Mouse (Mus musculus) thymus, postnatal 25 days (tissue): ENCODE data around the gene Thsd4.

Source experiments
- DNase-seq: peaks from one replicate; pipeline ENCODE4 v3.0.0; 2022

The Thsd4 gene

GRCm38 (mm10) chr9:60129235-60129991 lies 392.4 kb downstream of the Thsd4 start:
- no peak for DNase-seq

GRCm38 (mm10) chr9:60126961-60127360 lies 394.9 kb downstream of the Thsd4 start:
- DNase-seq, result no peak

- no peak for DNase-seq
Measured at GRCm38 (mm10) chr9:60124102-60124501, 397.7 kb downstream of the Thsd4 start.

- no peak for DNase-seq
Measured at GRCm38 (mm10) chr9:60123066-60123465, 398.8 kb downstream of the Thsd4 start.

GRCm38 (mm10) chr9:60119846-60120245 lies 402.0 kb downstream of the Thsd4 start:
- DNase-seq, result no peak

GRCm38 (mm10) chr9:60117831-60118230 lies 404.0 kb downstream of the Thsd4 start:
- DNase-seq, result no peak

- no peak for DNase-seq
Measured at GRCm38 (mm10) chr9:60115711-60116247, 406.1 kb downstream of the Thsd4 start.

- DNase-seq, result no peak
Measured at GRCm38 (mm10) chr9:60115306-60115705, 406.5 kb downstream of the Thsd4 start.

GRCm38 (mm10) chr9:60110200-60110599 lies 411.6 kb downstream of the Thsd4 start:
- DNase-seq, result no peak

GRCm38 (mm10) chr9:60106683-60107082 lies 415.2 kb downstream of the Thsd4 start:
- no peak for DNase-seq

GRCm38 (mm10) chr9:60106106-60106505 lies 415.7 kb downstream of the Thsd4 start:
- DNase-seq, result no peak

- no peak for DNase-seq
Measured at GRCm38 (mm10) chr9:60094211-60094610, 427.6 kb downstream of the Thsd4 start.

GRCm38 (mm10) chr9:60092428-60092827 lies 429.4 kb downstream of the Thsd4 start:
- DNase-seq, result no peak

GRCm38 (mm10) chr9:60089441-60089840 lies 432.4 kb downstream of the Thsd4 start:
- no peak for DNase-seq

- peak; percentile 22 for DNase-seq
Measured at GRCm38 (mm10) chr9:60088101-60088500, 433.7 kb downstream of the Thsd4 start.

GRCm38 (mm10) chr9:60082107-60082581 lies 439.7 kb downstream of the Thsd4 start:
- DNase-seq, result no peak

- no peak for DNase-seq
Measured at GRCm38 (mm10) chr9:60077761-60078160, 444.1 kb downstream of the Thsd4 start.

GRCm38 (mm10) chr9:60076396-60076795 lies 445.4 kb downstream of the Thsd4 start:
- DNase-seq, result no peak

- no peak for DNase-seq
Measured at GRCm38 (mm10) chr9:60071620-60072263, 450.1 kb downstream of the Thsd4 start.

- DNase-seq, result no peak
Measured at GRCm38 (mm10) chr9:60067241-60067640, 454.6 kb downstream of the Thsd4 start.

GRCm38 (mm10) chr9:60065184-60065583 lies 456.7 kb downstream of the Thsd4 start:
- no peak for DNase-seq

GRCm38 (mm10) chr9:60063191-60063720 lies 458.6 kb downstream of the Thsd4 start:
- no peak for DNase-seq

GRCm38 (mm10) chr9:60056131-60056530 lies 465.7 kb downstream of the Thsd4 start:
- DNase-seq, result no peak

- no peak for DNase-seq
Measured at GRCm38 (mm10) chr9:60054951-60055350, 466.9 kb downstream of the Thsd4 start.
